Mouse (Mus musculus): ENCODE measurements at regions not wholly inside any gene's neighbourhood (a gene's known extent, or its start where the extent isn't known, plus 50 kb on each side); places are given as distances from the start of the nearest gene placed in this dataset. TPM values are rescaled to one million over a fixed set of nuclear protein-coding genes. Genes with fewer than 3 reads are reported as not detected.

Small RNAs in the stretch of these regions (microRNA-seq; reads per million reads assigned to microRNA genes)
- not detected for gene Gm25708

Data from midbrain, embryonic 14.5 days (tissue).